Mouse (Mus musculus): ENCODE data around the gene Macrod1.

DNA sequence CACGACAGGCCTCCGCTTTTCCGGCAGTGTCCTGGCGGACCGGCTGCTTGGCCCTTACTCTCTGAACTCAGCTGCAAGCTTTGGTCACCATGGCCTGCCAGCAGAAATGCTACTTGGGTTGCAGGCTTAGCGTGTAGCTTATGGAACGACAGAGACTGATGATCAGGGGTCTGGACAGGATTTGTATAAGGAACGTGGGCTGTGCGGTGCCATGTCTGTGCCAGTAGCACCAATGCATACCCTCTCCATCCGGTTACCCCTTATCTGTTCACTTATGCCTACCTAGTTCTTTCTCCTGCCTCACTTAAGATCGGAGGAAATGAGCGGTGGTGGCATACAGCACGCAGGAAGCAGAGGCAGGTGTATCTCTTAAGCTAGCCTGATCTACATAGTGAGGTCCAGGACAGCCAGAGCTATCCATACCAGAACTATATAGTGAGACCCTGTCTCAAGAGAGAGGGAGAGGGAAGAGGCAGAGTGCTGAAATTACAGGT, 15.9 kb upstream of the Macrod1 start:
- no peak for TF ChIP-seq CTCF (IDR thresholded peaks at IDR 0.05; ENCODE audit: control insufficient read depth, insufficient read depth, low read length)
- no peak for TF ChIP-seq POLR2A (IDR thresholded peaks at IDR 0.05; ENCODE audit: borderline replicate concordance, control insufficient read depth, low read depth, low read length)
